Mouse (Mus musculus) lung, adult 10 weeks (tissue): Measurements from ENCODE around the gene Ranbp2. TPM values are rescaled to one million over a fixed set of nuclear protein-coding genes. Genes with fewer than 3 reads are reported as not detected.

Source experiments
- polyA plus RNA-seq: library from polyadenylated mRNA; stranded (reverse); fragments of 350-450 nt; fragmentation: Illumina TruSeq; extraction: RNeasy Lipid Tissue Mini Kit (QIAGEN cat#74804); gene quantifications from one replicate; pipeline ENCODE4 v1.2.3, GENCODE M21; 2014; ENCODE audit warnings: low read depth, low replicate concordance; ENCODE audit not compliant: insufficient read depth

The Ranbp2 gene
- 14.9 TPM for polyA plus RNA-seq

GRCm38 (mm10) chr10:58446384-58447279, at the start of gene Ranbp2:
Gene Ranbp2 (plus strand): TSS chr10:58446920.

DNA sequence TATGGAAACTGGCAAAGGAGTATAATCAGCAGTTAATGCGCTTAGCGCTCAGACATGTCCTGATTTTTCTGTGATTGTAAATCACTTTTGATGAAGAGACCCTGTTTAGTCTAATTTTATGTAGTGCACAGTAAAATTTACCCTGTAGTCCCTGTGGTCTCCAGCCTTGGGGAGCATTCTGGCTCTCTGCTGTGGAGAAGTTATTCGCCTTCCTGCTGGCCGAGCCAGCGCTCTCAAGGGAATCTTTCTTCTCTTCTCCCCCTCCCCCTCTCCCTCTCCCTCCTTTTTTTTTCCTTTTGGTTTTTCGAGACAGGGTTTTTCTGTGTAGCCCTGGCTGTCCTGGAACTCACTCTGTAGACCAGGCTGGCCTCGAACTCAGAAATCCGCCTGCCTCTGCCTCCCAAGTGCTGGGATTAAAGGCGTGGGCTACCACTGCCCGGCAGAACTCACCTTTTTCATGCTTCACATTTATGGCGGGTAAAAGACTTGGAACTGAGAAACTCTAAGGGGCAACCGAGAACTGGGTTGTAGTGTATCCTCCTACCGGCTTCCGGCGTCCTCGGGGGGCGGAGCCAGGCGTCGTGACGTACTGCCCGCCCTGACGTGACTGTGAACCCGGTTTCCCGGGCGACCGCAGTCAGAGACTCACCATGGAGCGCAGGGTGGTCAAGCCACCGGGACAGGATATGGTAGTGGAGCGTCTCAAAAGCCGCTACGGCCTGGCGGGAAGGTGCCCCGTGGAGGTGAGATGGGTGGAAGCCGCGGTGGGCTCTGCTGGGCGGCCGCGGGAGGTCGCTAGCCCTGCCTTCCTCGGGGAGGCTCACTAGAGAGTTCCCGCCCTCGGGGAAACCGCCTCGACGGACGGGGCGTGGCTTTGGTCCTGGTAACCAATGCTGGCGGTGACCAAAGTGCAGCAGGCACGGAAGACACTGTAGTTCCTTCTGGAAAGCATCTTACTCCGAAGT, 50.9 kb downstream of the Ranbp2 start, which contains the start of gene Ccdc138:
TSS of gene Ccdc138 (plus strand) at position 629 of the 965 bp plus-strand sequence.

Other genes starting within 250 kb of the Ranbp2 start
- gene AW822073, start 222.0 kb upstream of the Ranbp2 start, polyA plus RNA-seq: not detected
- gene Duxf3, start 214.2 kb upstream of the Ranbp2 start, polyA plus RNA-seq: not detected
- gene Gm4981, start 210.2 kb upstream of the Ranbp2 start, polyA plus RNA-seq: not detected
- gene Gcc2, start 191.4 kb upstream of the Ranbp2 start, polyA plus RNA-seq: 22.7 TPM
- 51.9 TPM for gene Lims1, start 123.5 kb upstream of the Ranbp2 start, polyA plus RNA-seq
- 2.0 TPM for gene Ccdc138, start 51.0 kb downstream of the Ranbp2 start, polyA plus RNA-seq
- gene Edar, start 228.7 kb downstream of the Ranbp2 start, polyA plus RNA-seq: 0.48 TPM